Mouse (Mus musculus): Measurements from ENCODE around the gene Cyp2d22.

- TF ChIP-seq GATA1 (IDR thresholded peaks at IDR 0.05; ENCODE audit: low read length), result no peak
- no peak for TF ChIP-seq TAL1 (IDR thresholded peaks at IDR 0.05; ENCODE audit: low read length)
Measured at GRCm38 (mm10) chr15:82339634-82340254, 40.3 kb downstream of the Cyp2d22 start.

All from erythroblast, embryonic 14.5 days (primary cell).